Mouse (Mus musculus): ENCODE measurements around the gene Rims4. TPM values are rescaled to one million over a fixed set of nuclear protein-coding genes. Genes with fewer than 3 reads are reported as not detected.

The Rims4 gene
- polyA plus RNA-seq, 2 experiments: 0.12 to 0.19 TPM

DNA sequence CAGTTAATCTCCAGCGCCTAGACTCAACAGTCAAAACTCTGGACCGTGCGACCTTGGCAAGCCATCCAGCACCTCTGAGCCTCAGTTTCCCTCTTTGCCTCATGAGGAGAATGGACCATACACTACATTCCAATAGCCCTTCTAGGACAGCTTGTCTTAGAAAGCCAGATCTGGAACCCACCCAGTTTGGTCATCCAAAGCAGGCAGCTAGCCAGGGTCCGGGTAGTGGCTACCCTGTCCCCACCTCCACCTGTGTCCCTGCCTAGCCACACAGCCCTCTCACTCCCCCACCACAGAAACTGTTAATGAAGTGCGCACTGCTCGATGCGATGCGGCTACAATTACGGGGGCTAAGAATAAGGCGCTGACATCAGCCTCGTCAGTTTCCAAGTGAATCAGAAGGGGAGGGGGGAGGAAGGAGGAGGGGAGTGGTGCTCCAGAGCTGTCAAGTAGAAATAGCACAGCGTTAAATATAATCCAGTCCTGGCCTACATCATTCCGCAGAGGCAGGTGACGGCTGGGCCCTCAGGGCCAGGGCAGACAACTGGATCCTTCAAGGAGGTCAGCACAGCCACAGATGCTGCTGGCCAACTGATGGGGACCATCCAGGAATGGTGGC, 6.5 kb downstream of the Rims4 start:
- TF ChIP-seq POLR2A (IDR thresholded peaks at IDR 0.05; ENCODE audit: borderline replicate concordance, extremely low read depth, insufficient read depth, insufficient read length): no peak
- DNase-seq (ENCODE audit: low spot score) (no peak), ATAC-seq (ENCODE audit: low FRiP score, low read depth) (no peak)
- Histone ChIP-seq H3K9me3 (ENCODE audit: control insufficient read depth, low read length) (no peaks in the 10 kb centered on the region), H3K4me3 (replicated peaks; ENCODE audit: low read length) (no peak overlapping the region), H3K9ac (ENCODE audit: low read depth, low read length, severe bottlenecking) (no peak overlapping the region), H3K4me1 (ENCODE audit: control insufficient read depth, insufficient read depth, low read length) (no peaks in the 10 kb centered on the region), H3K27ac (replicated peaks; ENCODE audit: low read depth, low read length) (no peak overlapping the region), H3K27me3 (ENCODE audit: control insufficient read depth, insufficient read depth, low read length) (peaks cover 27% of the 10 kb centered on the region), H3K4me2 (replicated peaks; ENCODE audit: low read depth, low read length, severe bottlenecking) (no peak overlapping the region), H3K36me3 (ENCODE audit: control insufficient read depth, insufficient read depth, low read length) (no peaks in the 10 kb centered on the region)
- WGBS: 66% methylated on average over 14 of the region's 14 CpGs

DNA sequence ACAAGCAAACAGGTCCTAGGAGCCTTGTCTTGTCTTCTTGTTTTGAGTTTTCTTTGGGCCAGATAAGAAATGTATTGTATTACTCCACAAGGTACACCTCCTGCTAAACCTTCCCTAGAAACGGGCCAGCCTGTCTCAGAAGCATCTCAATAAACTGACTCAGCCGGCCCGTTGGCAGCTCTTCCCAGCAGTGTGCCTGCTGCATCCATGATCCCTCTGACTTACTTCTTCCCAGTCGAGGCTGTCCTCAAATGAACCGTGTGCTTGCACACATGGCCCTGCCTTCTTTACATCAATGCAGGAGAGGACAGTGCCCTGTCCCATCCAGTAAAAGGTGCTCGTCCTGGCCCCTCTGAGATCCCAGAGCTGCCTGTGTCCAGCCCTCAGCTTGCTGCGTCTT, 8.9 kb downstream of the Rims4 start:
- no peaks in the 10 kb centered on the region for H3K9me3 ChIP-seq (ENCODE audit: control insufficient read depth, low read length)
- H3K4me3 ChIP-seq (replicated peaks; ENCODE audit: low read length): no peak overlapping the region
- TF ChIP-seq POLR2A (IDR thresholded peaks at IDR 0.05; ENCODE audit: borderline replicate concordance, extremely low read depth, insufficient read depth, insufficient read length): no peak
- H3K27me3 ChIP-seq (ENCODE audit: control insufficient read depth, insufficient read depth, low read length): peaks cover 8% of the 10 kb centered on the region
- no peak overlapping the region for H3K27ac ChIP-seq (replicated peaks; ENCODE audit: low read depth, low read length)
- H3K36me3 ChIP-seq (ENCODE audit: control insufficient read depth, insufficient read depth, low read length): no peaks in the 10 kb centered on the region
- ATAC-seq (ENCODE audit: low FRiP score, low read depth) (no peak), DNase-seq (ENCODE audit: low spot score) (no peak)
- H3K9ac ChIP-seq (ENCODE audit: low read depth, low read length, severe bottlenecking): no peak overlapping the region
- 70% methylated on average over 7 of the region's 7 CpGs for WGBS
- H3K4me2 ChIP-seq (replicated peaks; ENCODE audit: low read depth, low read length, severe bottlenecking): no peak overlapping the region
- no peaks in the 10 kb centered on the region for H3K4me1 ChIP-seq (ENCODE audit: control insufficient read depth, insufficient read depth, low read length)

DNA sequence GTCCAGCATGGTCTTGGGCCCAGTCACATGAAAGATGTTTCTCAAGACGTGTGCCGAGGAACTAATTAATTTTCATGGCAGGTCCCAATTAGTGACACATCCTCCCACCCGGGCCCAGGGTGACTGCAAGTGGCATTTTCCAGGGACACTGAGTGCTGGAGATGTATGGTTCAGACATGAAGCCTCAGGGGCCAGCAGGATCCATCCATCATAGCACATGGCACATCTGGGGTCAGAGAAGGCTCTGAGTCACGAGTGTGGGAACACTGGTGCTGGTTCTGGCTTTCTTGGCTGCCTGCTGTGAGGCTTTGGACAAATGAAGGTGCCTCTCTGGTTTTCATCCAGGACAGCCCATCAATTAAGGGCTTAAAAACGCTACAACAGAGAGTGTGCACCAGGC, 11.4 kb downstream of the Rims4 start:
- no peaks in the 10 kb centered on the region for H3K36me3 ChIP-seq (ENCODE audit: control insufficient read depth, insufficient read depth, low read length)
- TF ChIP-seq POLR2A (IDR thresholded peaks at IDR 0.05; ENCODE audit: borderline replicate concordance, extremely low read depth, insufficient read depth, insufficient read length): no peak
- no peak overlapping the region for H3K9ac ChIP-seq (ENCODE audit: low read depth, low read length, severe bottlenecking)
- no peak overlapping the region for H3K4me2 ChIP-seq (replicated peaks; ENCODE audit: low read depth, low read length, severe bottlenecking)
- H3K4me1 ChIP-seq (ENCODE audit: control insufficient read depth, insufficient read depth, low read length): no peaks in the 10 kb centered on the region
- H3K27ac ChIP-seq (replicated peaks; ENCODE audit: low read depth, low read length): no peak overlapping the region
- H3K9me3 ChIP-seq (ENCODE audit: control insufficient read depth, low read length): no peaks in the 10 kb centered on the region
- H3K4me3 ChIP-seq (replicated peaks; ENCODE audit: low read length): no peak overlapping the region
- no peak for ATAC-seq (ENCODE audit: low FRiP score, low read depth)
- DNase-seq (ENCODE audit: low spot score): no peak
- H3K27me3 ChIP-seq (ENCODE audit: control insufficient read depth, insufficient read depth, low read length): no peaks in the 10 kb centered on the region
- 33% methylated on average over 5 of the region's 5 CpGs for WGBS

DNA sequence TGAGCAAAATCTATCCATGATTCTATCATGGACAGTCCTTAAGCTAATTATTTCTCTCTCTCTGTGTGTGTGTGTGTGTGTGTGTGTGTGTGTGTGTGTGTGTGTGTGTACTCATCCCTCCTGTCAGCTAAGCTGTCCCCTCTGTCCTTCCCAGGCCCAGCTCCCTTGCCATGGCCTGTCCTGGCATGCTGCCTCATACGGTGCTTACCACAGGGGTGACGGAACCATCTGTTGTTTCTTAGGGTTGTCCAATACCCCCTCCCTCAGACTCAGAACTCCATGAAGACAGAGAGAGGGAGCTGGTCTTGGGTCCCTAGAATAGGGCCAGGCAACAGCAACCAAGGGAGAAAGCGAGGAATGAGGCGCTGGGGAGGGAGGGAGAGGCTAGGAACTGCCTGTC, 14.2 kb downstream of the Rims4 start:
- H3K9me3 ChIP-seq (ENCODE audit: control insufficient read depth, low read length): no peaks in the 10 kb centered on the region
- no peak overlapping the region for H3K9ac ChIP-seq (ENCODE audit: low read depth, low read length, severe bottlenecking)
- DNase-seq (ENCODE audit: low spot score): no peak
- no peaks in the 10 kb centered on the region; the same call in 1 of the 2 replicates for H3K4me1 ChIP-seq (ENCODE audit: control insufficient read depth, insufficient read depth, low read length)
- ATAC-seq (ENCODE audit: low FRiP score, low read depth): no peak
- H3K36me3 ChIP-seq (ENCODE audit: control insufficient read depth, insufficient read depth, low read length): no peaks in the 10 kb centered on the region
- no peak overlapping the region for H3K27ac ChIP-seq (replicated peaks; ENCODE audit: low read depth, low read length)
- 65% methylated on average over 4 of the region's 4 CpGs for WGBS
- H3K27me3 ChIP-seq (ENCODE audit: control insufficient read depth, insufficient read depth, low read length): no peaks in the 10 kb centered on the region
- H3K4me3 ChIP-seq (replicated peaks; ENCODE audit: low read length): no peak overlapping the region
- no peak for TF ChIP-seq POLR2A (IDR thresholded peaks at IDR 0.05; ENCODE audit: borderline replicate concordance, extremely low read depth, insufficient read depth, insufficient read length)
- no peak overlapping the region for H3K4me2 ChIP-seq (replicated peaks; ENCODE audit: low read depth, low read length, severe bottlenecking)

DNA sequence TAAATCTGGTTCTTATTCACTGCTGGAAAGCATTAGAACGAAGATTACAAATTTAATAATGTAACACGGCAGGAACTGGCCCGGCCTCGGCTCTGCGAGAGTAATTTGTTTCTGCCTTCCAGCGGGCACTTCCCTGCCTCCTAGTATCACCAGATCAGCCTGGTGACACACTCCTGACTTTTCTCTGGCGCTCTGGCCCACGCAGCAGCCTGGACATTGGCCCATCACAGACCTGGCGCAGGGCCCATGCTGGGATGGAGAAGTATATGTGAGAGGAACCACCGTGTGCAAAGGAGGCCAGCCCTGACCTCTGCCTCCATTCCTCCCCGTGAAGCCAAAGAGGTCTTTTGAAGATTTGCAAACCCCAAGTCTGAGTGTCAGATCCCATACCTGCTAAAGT, 15.0 kb downstream of the Rims4 start:
- DNase-seq (ENCODE audit: low spot score) (peak; percentile 23), ATAC-seq (ENCODE audit: low FRiP score, low read depth) (no peak)
- no peak overlapping the region for H3K4me3 ChIP-seq (replicated peaks; ENCODE audit: low read length)
- no peaks in the 10 kb centered on the region for H3K36me3 ChIP-seq (ENCODE audit: control insufficient read depth, insufficient read depth, low read length)
- 43% methylated on average over 11 of the region's 11 CpGs for WGBS
- H3K9ac ChIP-seq (ENCODE audit: low read depth, low read length, severe bottlenecking): no peak overlapping the region
- no peak overlapping the region for H3K4me2 ChIP-seq (replicated peaks; ENCODE audit: low read depth, low read length, severe bottlenecking)
- no peak overlapping the region for H3K27ac ChIP-seq (replicated peaks; ENCODE audit: low read depth, low read length)
- no peaks in the 10 kb centered on the region for H3K27me3 ChIP-seq (ENCODE audit: control insufficient read depth, insufficient read depth, low read length)
- H3K9me3 ChIP-seq (ENCODE audit: control insufficient read depth, low read length): no peaks in the 10 kb centered on the region
- no peaks in the 10 kb centered on the region; the same call in 1 of the 2 replicates for H3K4me1 ChIP-seq (ENCODE audit: control insufficient read depth, insufficient read depth, low read length)
- TF ChIP-seq POLR2A (IDR thresholded peaks at IDR 0.05; ENCODE audit: borderline replicate concordance, extremely low read depth, insufficient read depth, insufficient read length): no peak
